Mouse (Mus musculus) liver, postnatal 0 days (tissue): ENCODE data around the gene Mdh2.

ENCODE experiments used
- CTCF ChIP-seq: sonication (generic); IDR thresholded peaks from 2 replicates; pipeline ENCODE4 v1.5.1; 2016; ENCODE audit warnings: antibody characterized with exemption, low read depth
- EP300 ChIP-seq: IDR thresholded peaks from 2 replicates; pipeline ENCODE4 v1.6.1; 2016; ENCODE audit warnings: antibody characterized with exemption, low read depth, mild to moderate bottlenecking

- no peak for TF ChIP-seq EP300
- TF ChIP-seq CTCF: no peak
These were observed 48.0 kb upstream of the Mdh2 start for GRCm38 (mm10) chr5:135730278-135730677.
